Mouse (Mus musculus) adrenal gland (tissue): ENCODE results near the gene Wdr86.

Experiments used
- intact Hi-C: fragments of 180-260 bp; cut with DNase I; formaldehyde crosslinking; loops from one replicate; pipeline ENCODE4 v1.15.1; 2025

Gene Wdr86

GRCm38 (mm10) chr5:24685366-24686093, 45.0 kb downstream of the Wdr86 start, which contains the start of gene Nub1:
TSS of gene Nub1 (plus strand) at chr5:24685532.
- intact Hi-C loops: no loop called here

GRCm38 (mm10) chr5:24684578-24685365, 45.8 kb downstream of the Wdr86 start:
- intact Hi-C loops: no loop called here

- intact Hi-C loops: no loop called here
These were observed 49.1 kb downstream of the Wdr86 start for GRCm38 (mm10) chr5:24681436-24681835.

- intact Hi-C loops: loop anchor here (1.0 to 2.0 kb wide), 3 partner anchors 76 to 337 kb away; no protein-coding TSS in a partner anchor
These were observed 56.3 kb downstream of the Wdr86 start for GRCm38 (mm10) chr5:24674238-24674637.
